Mouse (Mus musculus) embryonic facial prominence, embryonic 13.5 days (tissue): Measurements from ENCODE around the gene Gm11042. TPM values are rescaled to one million over a fixed set of nuclear protein-coding genes. Genes with fewer than 3 reads are reported as not detected.
A peak's percentile ranks its signal among the peaks of the same experiment; 100 is the strongest.

Experiments used
- ATAC-seq: fragments of 200-750 bp; cut with Nextera tagmentation; 2 replicates; pipeline ENCODE4 v1.8.0; 2017; ENCODE audit warnings: low read depth; ENCODE audit not compliant: insufficient number of reproducible peaks, insufficient read depth, low FRiP score, low TSS enrichment
- H3K27ac ChIP-seq: fragments of 300-500 bp; sonication (generic); 2 replicates; pipeline ENCODE4 v1.5.1; 2015; ENCODE audit warnings: moderate library complexity, mild to moderate bottlenecking, inconsistent platforms
- H3K27me3 ChIP-seq: fragments of 300-500 bp; sonication (generic); 2 replicates; pipeline ENCODE4 v1.6.1; 2015; ENCODE audit warnings: mild to moderate bottlenecking, inconsistent platforms
- H3K36me3 ChIP-seq: fragments of 300-500 bp; sonication (generic); 2 replicates; pipeline ENCODE4 v1.6.1; 2015; ENCODE audit warnings: mild to moderate bottlenecking, inconsistent platforms
- H3K4me1 ChIP-seq: fragments of 300-500 bp; sonication (generic); 2 replicates; pipeline ENCODE4 v1.6.1; 2015; ENCODE audit warnings: inconsistent platforms
- H3K4me2 ChIP-seq: fragments of 300-500 bp; sonication (generic); 2 replicates; pipeline ENCODE4 v1.6.1; 2015; ENCODE audit warnings: moderate library complexity, mild to moderate bottlenecking, inconsistent platforms
- H3K4me3 ChIP-seq: fragments of 300-500 bp; sonication (generic); 2 replicates; pipeline ENCODE4 v1.5.1; 2015; ENCODE audit warnings: mild to moderate bottlenecking, inconsistent platforms
- H3K9ac ChIP-seq: fragments of 300-500 bp; sonication (generic); 2 replicates; pipeline ENCODE4 v1.6.1; 2015; ENCODE audit warnings: mild to moderate bottlenecking, inconsistent platforms
- H3K9me3 ChIP-seq: fragments of 300-500 bp; sonication (generic); 2 replicates; pipeline ENCODE4 v1.6.1; 2016; ENCODE audit warnings: inconsistent platforms
- WGBS: fragments of 180-500 bp; shearing (Covaris S2); methylation state at CpG from one replicate; pipeline ENCODE4 v1.1.7; 2015; ENCODE audit warnings: mixed read lengths; 5-methylcytosine and 5-hydroxymethylcytosine counted together
- polyA plus RNA-seq: library from polyadenylated mRNA; unstranded; fragments of >200 nt; fragmentation: Nextera tagmentation; extraction: Ambion mirVana; gene quantifications from 2 replicates; pipeline ENCODE4 v1.2.1, GENCODE M21; 2015

Gm11042 gene
- not detected in 2 replicates for polyA plus RNA-seq

- Histone ChIP-seq H3K9ac (peak within 1 kb of the TSS; percentile 68), H3K27me3 (no peaks in the 10 kb centered on the region), H3K4me3 (peak within 1 kb of the TSS; percentile 48), H3K27ac (peak within 1 kb of the TSS; percentile 62), H3K4me1 (no peaks in the 10 kb centered on the region), H3K9me3 (no peaks in the 10 kb centered on the region), H3K4me2 (peak within 1 kb of the TSS; percentile 59), H3K36me3 (no peaks in the 10 kb centered on the region)
- ATAC-seq: no peak
- 28% methylated on average over 18 of the region's 18 CpGs for WGBS
These were observed at the start of gene Gm11042 for GRCm38 (mm10) chr12:74316344-74316973. Gene Gm11042, minus strand, starts transcription at chr12:74316394.

GRCm38 (mm10) chr12:74364477-74364876, 48.3 kb upstream of the Gm11042 start:
- no peak overlapping the region for H3K4me3 ChIP-seq
- no peak overlapping the region for H3K4me2 ChIP-seq
- H3K27me3 ChIP-seq: no peaks in the 10 kb centered on the region
- no peak overlapping the region for H3K27ac ChIP-seq
- WGBS: 86% methylated on average over 7 of the region's 7 CpGs
- ATAC-seq: no peak
- H3K9ac ChIP-seq: no peak overlapping the region
- H3K4me1 ChIP-seq: peaks cover 20% of the 10 kb centered on the region
- H3K9me3 ChIP-seq: no peaks in the 10 kb centered on the region
- no peaks in the 10 kb centered on the region for H3K36me3 ChIP-seq

GRCm38 (mm10) chr12:74363076-74363475, 46.9 kb upstream of the Gm11042 start:
- no peak for ATAC-seq
- WGBS: 63% methylated on average over 6 of the region's 6 CpGs
- H3K9me3 ChIP-seq: no peaks in the 10 kb centered on the region
- no peak overlapping the region for H3K27ac ChIP-seq
- H3K4me3 ChIP-seq: no peak overlapping the region
- H3K4me2 ChIP-seq: no peak overlapping the region
- H3K9ac ChIP-seq: no peak overlapping the region
- H3K4me1 ChIP-seq: peaks cover 20% of the 10 kb centered on the region
- no peaks in the 10 kb centered on the region for H3K27me3 ChIP-seq
- no peaks in the 10 kb centered on the region for H3K36me3 ChIP-seq

- no peak overlapping the region for H3K4me3 ChIP-seq
- whole genome bisulfite sequencing: 36% methylated on average over 2 of the region's 2 CpGs
These were observed 46.3 kb upstream of the Gm11042 start for GRCm38 (mm10) chr12:74362453-74362852.

DNA sequence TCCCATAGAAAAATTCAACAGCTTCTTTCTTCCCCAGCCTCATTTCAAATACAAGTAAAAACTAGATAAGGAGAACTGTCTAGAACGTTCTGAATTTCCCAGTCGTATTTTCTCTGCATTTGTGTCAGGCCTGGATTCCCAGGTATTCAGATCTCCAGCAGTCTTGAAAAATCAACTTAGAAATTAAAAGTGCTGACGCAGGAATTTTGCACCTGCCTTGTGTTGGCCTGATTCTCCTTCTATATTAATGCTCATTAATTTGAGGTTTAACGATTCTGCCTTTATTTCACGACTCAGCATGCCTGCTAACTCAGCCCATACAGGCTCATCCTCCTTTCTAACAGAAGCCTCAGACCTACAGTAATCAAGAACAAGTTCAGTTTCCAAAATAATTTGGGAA, 43.6 kb upstream of the Gm11042 start:
- WGBS: 84% methylated on average over 5 of the region's 5 CpGs
- H3K9me3 ChIP-seq: no peaks in the 10 kb centered on the region
- H3K4me1 ChIP-seq: peaks cover 20% of the 10 kb centered on the region
- H3K27ac ChIP-seq: no peak overlapping the region
- no peak overlapping the region for H3K4me2 ChIP-seq
- no peak for ATAC-seq
- no peaks in the 10 kb centered on the region for H3K27me3 ChIP-seq
- H3K4me3 ChIP-seq: no peak overlapping the region
- no peaks in the 10 kb centered on the region for H3K36me3 ChIP-seq
- H3K9ac ChIP-seq: no peak overlapping the region

More at GRCm38 (mm10) chr12:74362453-74362852, 46.3 kb upstream of the Gm11042 start:
- Histone ChIP-seq H3K9ac (no peak overlapping the region), H3K36me3 (no peaks in the 10 kb centered on the region), H3K9me3 (no peaks in the 10 kb centered on the region), H3K27me3 (no peaks in the 10 kb centered on the region), H3K4me2 (no peak overlapping the region), H3K27ac (peak overlapping the region; percentile 30; the same call in 1 of the 2 replicates), H3K4me1 (peaks cover 20% of the 10 kb centered on the region)
- ATAC-seq: no peak

DNA sequence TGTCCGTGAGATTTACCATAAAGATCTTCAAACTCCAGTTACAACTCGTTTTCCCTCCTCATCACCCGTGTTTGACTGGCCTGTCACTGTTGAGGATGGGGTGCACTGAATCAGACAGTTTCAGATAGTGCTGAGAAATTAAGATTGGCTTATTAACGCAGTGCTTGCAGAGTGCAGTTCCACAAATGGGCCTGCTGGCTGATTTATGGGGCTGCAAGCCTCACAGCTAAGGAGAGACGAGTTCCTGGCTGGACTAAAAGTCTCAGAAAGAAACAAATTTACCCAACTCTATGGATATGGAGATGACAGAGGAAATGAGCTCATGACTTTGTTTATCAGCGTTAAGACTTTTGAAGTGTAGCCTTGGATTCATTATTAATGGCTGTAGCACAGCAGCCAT, 41.6 kb upstream of the Gm11042 start:
- Histone ChIP-seq H3K9me3 (no peaks in the 10 kb centered on the region), H3K27ac (no peak overlapping the region), H3K4me2 (no peak overlapping the region), H3K4me1 (peaks cover 12% of the 10 kb centered on the region), H3K4me3 (no peak overlapping the region), H3K27me3 (no peaks in the 10 kb centered on the region), H3K36me3 (no peaks in the 10 kb centered on the region), H3K9ac (no peak overlapping the region)
- no peak for ATAC-seq
- WGBS: 77% methylated on average over 6 of the region's 6 CpGs

DNA sequence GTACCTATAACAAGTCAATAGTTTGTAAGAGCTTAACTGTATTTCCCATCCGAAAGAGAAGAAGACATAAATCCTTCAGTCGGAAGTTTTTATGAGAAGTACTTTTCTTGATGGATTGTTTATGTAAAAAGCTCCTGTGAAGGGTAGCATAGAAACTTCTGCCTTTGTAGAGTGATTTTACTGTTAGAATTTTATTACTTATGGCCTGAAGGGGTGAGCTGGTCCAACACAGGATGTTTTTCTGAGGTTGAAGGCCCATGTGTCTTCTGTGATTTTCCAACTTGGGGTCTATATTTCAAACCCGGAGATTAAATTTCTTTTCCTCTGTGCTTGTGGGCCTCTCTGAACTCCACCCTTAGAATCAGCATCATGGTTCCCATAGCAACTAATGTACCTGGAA, 26.5 kb upstream of the Gm11042 start:
- no peak for ATAC-seq
- Histone ChIP-seq H3K27me3 (no peaks in the 10 kb centered on the region), H3K4me1 (no peaks in the 10 kb centered on the region), H3K27ac (no peak overlapping the region), H3K4me3 (no peak overlapping the region), H3K36me3 (no peaks in the 10 kb centered on the region), H3K9ac (no peak overlapping the region), H3K9me3 (no peaks in the 10 kb centered on the region), H3K4me2 (no peak overlapping the region)
- WGBS: 80% methylated on average over 3 of the region's 3 CpGs

GRCm38 (mm10) chr12:74340070-74340469, 23.9 kb upstream of the Gm11042 start:
- Histone ChIP-seq H3K4me2 (no peak overlapping the region), H3K4me3 (no peak overlapping the region), H3K9me3 (no peaks in the 10 kb centered on the region), H3K9ac (no peak overlapping the region), H3K4me1 (no peaks in the 10 kb centered on the region), H3K36me3 (no peaks in the 10 kb centered on the region), H3K27me3 (no peaks in the 10 kb centered on the region), H3K27ac (no peak overlapping the region)
- 77% methylated on average over 2 of the region's 2 CpGs for WGBS
- no peak for ATAC-seq

- Histone ChIP-seq H3K27ac (no peak overlapping the region), H3K27me3 (no peaks in the 10 kb centered on the region), H3K36me3 (no peaks in the 10 kb centered on the region), H3K4me3 (no peak overlapping the region), H3K9ac (no peak overlapping the region), H3K4me1 (no peaks in the 10 kb centered on the region), H3K4me2 (no peak overlapping the region), H3K9me3 (no peaks in the 10 kb centered on the region)
- 84% methylated on average over 6 of the region's 6 CpGs for WGBS
- ATAC-seq: no peak
These were observed 17.5 kb upstream of the Gm11042 start for GRCm38 (mm10) chr12:74333706-74334105.

- Histone ChIP-seq H3K27me3 (no peaks in the 10 kb centered on the region), H3K36me3 (no peaks in the 10 kb centered on the region), H3K9ac (no peak overlapping the region), H3K4me3 (no peak overlapping the region), H3K9me3 (no peaks in the 10 kb centered on the region), H3K27ac (no peak overlapping the region), H3K4me1 (no peaks in the 10 kb centered on the region), H3K4me2 (no peak overlapping the region)
- WGBS: 21% methylated on average over 13 of the region's 13 CpGs
- ATAC-seq: no peak
These were observed 16.8 kb upstream of the Gm11042 start for GRCm38 (mm10) chr12:74333016-74333415.

DNA sequence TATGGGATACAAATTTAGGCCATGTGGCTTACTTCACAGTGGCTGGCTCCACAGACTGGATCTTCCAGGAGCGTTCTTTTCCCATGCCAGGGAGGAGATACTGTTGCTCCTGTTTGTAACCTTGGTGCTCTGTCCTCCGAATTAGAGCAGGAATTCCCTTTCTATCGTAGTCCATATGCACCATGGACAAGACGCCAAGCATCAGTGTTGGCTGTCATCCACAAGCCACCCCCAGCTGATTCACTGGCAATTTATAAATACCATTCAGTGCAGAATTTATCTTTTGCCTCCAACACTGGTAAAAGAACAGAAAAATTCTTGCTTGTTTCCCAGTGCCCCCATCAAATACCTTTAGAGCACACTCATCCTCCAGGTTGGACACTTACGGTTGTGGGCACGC, 13.6 kb upstream of the Gm11042 start:
- Histone ChIP-seq H3K36me3 (no peaks in the 10 kb centered on the region), H3K9ac (no peak overlapping the region), H3K27ac (no peak overlapping the region), H3K4me2 (no peak overlapping the region), H3K4me1 (no peaks in the 10 kb centered on the region), H3K27me3 (no peaks in the 10 kb centered on the region), H3K9me3 (no peaks in the 10 kb centered on the region), H3K4me3 (no peak overlapping the region)
- WGBS: 88% methylated on average over 6 of the region's 6 CpGs
- ATAC-seq: no peak

- no peaks in the 10 kb centered on the region for H3K4me1 ChIP-seq
- H3K4me3 ChIP-seq: no peak overlapping the region
- no peak overlapping the region for H3K9ac ChIP-seq
- H3K36me3 ChIP-seq: no peaks in the 10 kb centered on the region
- no peak overlapping the region for H3K27ac ChIP-seq
- ATAC-seq: no peak
- 89% methylated on average over 3 of the region's 3 CpGs for WGBS
- no peak overlapping the region for H3K4me2 ChIP-seq
- no peaks in the 10 kb centered on the region for H3K27me3 ChIP-seq
- H3K9me3 ChIP-seq: no peaks in the 10 kb centered on the region
These were observed 10.4 kb upstream of the Gm11042 start for GRCm38 (mm10) chr12:74326644-74327043.
